Mouse (Mus musculus): ENCODE measurements around the gene Ier2. TPM values are rescaled to one million over a fixed set of nuclear protein-coding genes. Genes with fewer than 3 reads are reported as not detected.

Gene Ier2
- polyA plus RNA-seq (2014; fragmentation: Illumina TruSeq; extraction: RNeasy Lipid Tissue Mini Kit (QIAGEN cat#74804); ENCODE audit: low read depth, low replicate concordance), result 2.0 TPM

DNA sequence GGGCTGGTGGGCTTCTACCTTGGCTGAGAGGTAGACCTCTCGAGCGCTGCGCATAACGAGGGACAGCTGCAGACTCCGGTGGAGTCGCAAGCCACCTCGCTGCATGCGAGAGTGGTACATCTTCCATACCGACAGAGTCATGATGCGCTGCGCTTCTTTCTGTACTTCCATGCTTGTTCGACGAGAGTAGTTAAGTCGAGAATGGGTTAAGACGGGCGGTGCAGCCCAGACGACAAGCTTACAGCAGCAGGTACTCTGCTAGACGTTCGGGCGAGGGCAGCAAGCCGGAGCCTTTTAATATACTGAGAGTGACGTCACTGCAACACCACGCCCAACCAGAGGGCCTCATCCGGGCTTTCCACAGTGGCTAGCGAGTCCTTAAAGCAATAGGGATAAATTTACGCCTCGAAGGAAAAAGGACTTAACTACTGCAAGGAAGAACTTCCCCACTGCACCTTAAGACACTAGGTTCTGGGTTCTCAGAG is at the start of gene Ier2:
Gene Ier2, minus strand, starts transcription at position 272 of the 485 bp plus-strand sequence.

DNA sequence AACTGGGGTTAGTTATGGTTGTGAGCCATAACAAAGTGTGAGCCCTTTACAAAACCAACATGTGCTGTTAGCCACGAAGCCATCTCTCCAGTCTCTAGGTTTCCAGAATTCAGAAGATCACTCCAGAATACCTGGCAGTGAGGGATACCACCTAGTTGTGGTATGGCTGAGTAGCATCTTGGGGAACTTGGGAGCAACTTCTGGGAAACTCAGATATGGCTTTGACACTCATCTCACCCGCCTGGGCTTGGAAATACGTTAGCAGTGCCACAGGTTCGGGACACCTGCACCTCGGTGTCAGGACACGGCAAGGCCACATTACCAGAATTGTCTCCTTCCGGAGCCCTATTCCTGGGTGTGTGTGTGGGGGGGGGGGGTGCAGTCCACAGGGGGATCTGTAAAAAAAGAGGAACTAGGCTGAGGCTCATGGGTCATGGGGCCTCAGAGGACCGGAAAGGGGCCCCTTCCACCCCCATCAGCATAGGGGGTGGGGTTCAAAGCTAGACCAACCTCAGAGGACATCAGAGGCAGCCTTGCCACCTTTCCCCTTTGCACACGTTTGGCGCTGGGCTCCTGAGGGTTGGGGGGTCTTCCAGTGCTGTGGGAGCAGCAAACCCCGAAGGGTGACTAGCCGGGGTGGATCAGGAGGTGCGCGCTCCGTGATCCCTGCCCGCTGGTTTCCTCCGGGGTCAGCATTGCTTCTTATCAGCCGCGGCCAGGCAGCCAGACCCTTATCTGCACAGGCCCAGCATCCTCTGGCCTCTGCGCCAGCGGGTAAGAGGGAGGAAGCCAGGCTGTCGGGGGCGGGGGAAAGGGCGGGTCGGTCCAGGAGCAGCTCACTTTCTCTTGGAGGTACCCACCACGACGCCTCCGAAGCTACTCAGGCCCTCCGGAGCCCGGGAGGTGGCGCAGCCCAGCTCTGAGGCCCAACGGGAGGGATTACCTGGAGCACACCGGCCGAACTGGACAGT is 38.6 kb upstream of the Ier2 start, which contains the start of gene Lyl1:
Gene Lyl1, plus strand, starts transcription at position 517 of the 971 bp plus-strand sequence.

DNA sequence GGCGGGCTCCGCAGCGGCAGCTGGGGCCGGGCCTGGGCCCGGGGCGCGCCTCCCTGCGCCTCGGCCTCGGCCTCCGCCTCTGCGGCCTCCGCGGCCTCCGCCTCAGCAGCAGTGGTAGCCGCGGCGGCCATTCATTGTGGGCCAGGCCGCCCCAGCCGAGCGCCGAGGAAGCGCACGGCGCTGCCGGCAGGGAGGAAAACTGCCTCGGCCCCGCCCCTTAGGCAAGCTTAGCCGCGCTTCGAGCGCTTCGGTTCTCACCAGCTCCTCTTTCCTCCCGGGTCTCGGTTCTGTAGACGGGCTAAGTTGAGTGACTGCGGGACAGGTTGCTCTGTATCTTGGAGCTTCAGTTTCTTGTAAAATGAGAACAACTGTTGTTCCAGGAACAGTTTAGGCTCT is 25.1 kb upstream of the Ier2 start, which contains the start of gene Nacc1:
Gene Nacc1, minus strand, starts transcription at position 158 of the 396 bp plus-strand sequence.

DNA sequence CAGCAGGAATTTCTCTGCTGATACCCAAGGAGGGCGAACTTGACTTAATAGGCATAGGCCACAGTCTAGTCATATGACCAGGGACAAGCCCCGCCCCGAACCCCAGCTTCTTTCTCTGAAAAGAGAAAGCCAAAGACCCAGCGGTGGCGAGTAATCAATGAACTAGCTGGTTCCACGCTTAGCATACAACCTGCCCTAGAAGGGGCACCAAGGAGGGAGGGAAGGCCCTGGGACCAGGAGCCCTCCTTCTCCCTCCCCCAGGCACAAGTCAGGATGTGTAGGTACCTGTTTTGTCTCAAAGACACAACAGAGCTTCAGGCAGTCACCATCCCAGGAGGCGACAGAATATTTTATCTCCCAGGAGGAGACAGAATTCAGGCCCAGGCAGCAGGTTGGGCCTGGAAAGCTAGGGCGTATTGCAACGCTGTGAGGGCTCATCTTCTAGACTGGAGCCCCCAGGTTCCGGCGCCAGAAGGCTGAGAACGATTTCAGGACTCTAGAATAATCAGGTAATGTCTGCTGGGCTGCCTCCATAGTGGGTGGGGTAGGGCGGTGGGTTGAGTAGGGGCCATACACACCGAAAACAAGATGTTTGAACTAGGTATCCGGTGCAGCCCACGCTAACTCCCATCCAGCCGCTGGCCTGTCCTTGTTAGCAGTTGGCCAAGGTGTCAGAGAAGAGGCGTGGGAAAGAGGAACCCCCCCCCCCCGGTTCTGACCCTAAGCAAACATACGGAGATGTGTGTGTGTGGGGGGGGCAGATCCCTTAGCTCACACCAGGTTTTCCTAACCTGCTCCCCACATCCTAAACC is 23.7 kb upstream of the Ier2 start, which contains the start of gene Trmt1:
Gene Trmt1, plus strand, starts transcription at position 117 of the 812 bp plus-strand sequence.

Other genes with a start within 250 kb of the Ier2 start
- 6.6 TPM for gene Trmt1, start 23.5 kb upstream of the Ier2 start, polyA plus RNA-seq (2014; fragmentation: Illumina TruSeq; extraction: RNeasy Lipid Tissue Mini Kit (QIAGEN cat#74804); ENCODE audit: low read depth, low replicate concordance)
- 1.3 TPM for gene Nacc1, start 25.0 kb upstream of the Ier2 start, polyA plus RNA-seq (2014; fragmentation: Illumina TruSeq; extraction: RNeasy Lipid Tissue Mini Kit (QIAGEN cat#74804); ENCODE audit: low read depth, low replicate concordance)
- gene Lyl1, start 38.6 kb upstream of the Ier2 start, polyA plus RNA-seq (2014; fragmentation: Illumina TruSeq; extraction: RNeasy Lipid Tissue Mini Kit (QIAGEN cat#74804); ENCODE audit: low read depth, low replicate concordance), result not detected
- gene G430095P16Rik, start 60.2 kb upstream of the Ier2 start, polyA plus RNA-seq (2014; fragmentation: Illumina TruSeq; extraction: RNeasy Lipid Tissue Mini Kit (QIAGEN cat#74804); ENCODE audit: low read depth, low replicate concordance), result not detected
- 13.6 TPM for gene Nfix, start 137.5 kb upstream of the Ier2 start, polyA plus RNA-seq (2014; fragmentation: Illumina TruSeq; extraction: RNeasy Lipid Tissue Mini Kit (QIAGEN cat#74804); ENCODE audit: low read depth, low replicate concordance)
- 1.3 TPM for gene Dand5, start 160.0 kb upstream of the Ier2 start, polyA plus RNA-seq (2014; fragmentation: Illumina TruSeq; extraction: RNeasy Lipid Tissue Mini Kit (QIAGEN cat#74804); ENCODE audit: low read depth, low replicate concordance)
- gene Gadd45gip1, start 168.7 kb upstream of the Ier2 start, polyA plus RNA-seq (2014; fragmentation: Illumina TruSeq; extraction: RNeasy Lipid Tissue Mini Kit (QIAGEN cat#74804); ENCODE audit: low read depth, low replicate concordance), result 0.74 TPM
- 9.8 TPM for gene Rad23a, start 177.8 kb upstream of the Ier2 start, polyA plus RNA-seq (2014; fragmentation: Illumina TruSeq; extraction: RNeasy Lipid Tissue Mini Kit (QIAGEN cat#74804); ENCODE audit: low read depth, low replicate concordance)
- gene Calr, start 184.1 kb upstream of the Ier2 start, polyA plus RNA-seq (2014; fragmentation: Illumina TruSeq; extraction: RNeasy Lipid Tissue Mini Kit (QIAGEN cat#74804); ENCODE audit: low read depth, low replicate concordance), result 778 TPM
- gene Farsa, start 194.1 kb upstream of the Ier2 start, polyA plus RNA-seq (2014; fragmentation: Illumina TruSeq; extraction: RNeasy Lipid Tissue Mini Kit (QIAGEN cat#74804); ENCODE audit: low read depth, low replicate concordance), result 2.9 TPM
- gene Syce2, start 209.3 kb upstream of the Ier2 start, polyA plus RNA-seq (2014; fragmentation: Illumina TruSeq; extraction: RNeasy Lipid Tissue Mini Kit (QIAGEN cat#74804); ENCODE audit: low read depth, low replicate concordance), result 1.8 TPM
- 511 TPM for gene Gcdh, start 231.1 kb upstream of the Ier2 start, polyA plus RNA-seq (2014; fragmentation: Illumina TruSeq; extraction: RNeasy Lipid Tissue Mini Kit (QIAGEN cat#74804); ENCODE audit: low read depth, low replicate concordance)
- 1.0 TPM for gene Klf1, start 239.1 kb upstream of the Ier2 start, polyA plus RNA-seq (2014; fragmentation: Illumina TruSeq; extraction: RNeasy Lipid Tissue Mini Kit (QIAGEN cat#74804); ENCODE audit: low read depth, low replicate concordance)
- 9.4 TPM for gene Dnase2a, start 245.7 kb upstream of the Ier2 start, polyA plus RNA-seq (2014; fragmentation: Illumina TruSeq; extraction: RNeasy Lipid Tissue Mini Kit (QIAGEN cat#74804); ENCODE audit: low read depth, low replicate concordance)